Mouse (Mus musculus) layer of hippocampus, postnatal 10 days (tissue): ENCODE data around the gene Olfr1177-ps. TPM values are rescaled to one million over a fixed set of nuclear protein-coding genes. Genes with fewer than 3 reads are reported as not detected.

Source experiments
- DNase-seq, 2 experiments: peaks; one replicate each; pipeline ENCODE4 v3.0.0; 2021; ENCODE audit warnings: low spot score in 2 of 2
- long read RNA-seq: library from polyadenylated mRNA; stranded (forward); transcript quantifications from one replicate; pipeline ENCODE4 v2.0.0, GENCODE M21; 2023
- total RNA-seq, 2 experiments: library from RNA; stranded (reverse); gene quantifications; 2 replicates each; pipeline ENCODE4 v1.2.3; 2021

Gene Olfr1177-ps
- not detected for total RNA-seq
- long read RNA-seq: 0 reads

DNA sequence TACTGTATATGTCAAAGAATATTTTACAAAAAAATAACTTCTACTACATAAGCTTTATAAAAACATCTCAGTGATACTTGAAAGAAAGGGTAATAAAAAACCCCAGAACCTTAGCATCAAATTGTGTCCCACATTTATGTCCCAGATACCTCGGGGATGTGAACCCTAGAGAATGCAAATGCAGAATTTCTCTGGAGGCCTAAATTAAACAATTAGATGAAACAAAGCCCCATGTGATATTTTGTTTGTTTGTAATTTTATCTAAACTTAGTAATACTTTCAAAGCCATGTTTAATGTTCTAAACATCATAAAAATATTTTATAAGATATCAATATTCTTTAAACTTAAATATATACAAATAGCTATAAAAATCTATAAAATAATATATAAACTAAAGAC is at the start of gene Olfr1177-ps:
Olfr1177-ps (minus strand) TSS at position 101 of the 400 bp plus-strand sequence.
- DNase-seq: no peak

DNA sequence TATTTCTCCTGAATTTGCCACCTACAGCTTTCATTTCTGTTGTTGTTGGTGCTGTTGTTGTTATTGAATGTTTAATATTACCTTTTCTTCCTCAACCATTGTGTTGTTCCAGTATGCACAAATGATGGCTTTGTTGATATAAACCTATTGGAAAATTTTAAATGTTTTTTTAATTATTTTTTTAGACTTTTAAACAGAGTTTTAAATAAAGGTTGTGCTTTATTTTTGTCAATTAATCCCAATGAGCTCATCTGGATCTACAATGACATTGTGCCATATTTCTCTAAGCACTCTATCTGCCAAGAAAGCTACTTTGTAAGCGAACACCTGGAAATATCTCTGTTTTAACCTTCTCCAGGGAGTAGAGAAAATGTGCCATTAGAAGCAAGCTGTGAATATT is 40.5 kb upstream of the Olfr1177-ps start, which contains the start of gene Olfr1178:
Olfr1178 (plus strand) TSS at position 301 of the 400 bp plus-strand sequence.
- DNase-seq: no peak

DNA sequence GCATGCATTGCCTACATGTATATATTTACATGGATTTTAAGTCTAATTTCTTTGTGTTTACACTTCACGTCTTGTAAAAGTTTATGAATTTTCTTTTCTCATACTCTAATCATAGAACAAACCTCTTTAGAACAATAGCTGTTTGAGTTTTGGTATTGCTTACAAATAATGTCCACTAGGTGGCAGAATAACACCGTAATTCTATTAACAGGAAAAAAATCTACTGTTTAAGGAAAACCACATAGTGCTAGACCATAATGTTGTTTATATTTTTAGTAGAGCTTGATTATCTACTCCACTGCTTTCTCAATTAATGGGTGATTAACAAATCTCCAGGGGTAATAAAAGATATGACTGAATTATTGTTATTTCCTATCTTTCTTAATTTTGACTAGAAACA is 10.0 kb upstream of the Olfr1177-ps start:
- DNase-seq: no peak

- no peak for DNase-seq
Measured at GRCm38 (mm10) chr2:88336421-88336820, 9.9 kb downstream of the Olfr1177-ps start, which contains the start of gene Olfr1176. Gene Olfr1176 (plus strand): TSS chr2:88336721.

DNA sequence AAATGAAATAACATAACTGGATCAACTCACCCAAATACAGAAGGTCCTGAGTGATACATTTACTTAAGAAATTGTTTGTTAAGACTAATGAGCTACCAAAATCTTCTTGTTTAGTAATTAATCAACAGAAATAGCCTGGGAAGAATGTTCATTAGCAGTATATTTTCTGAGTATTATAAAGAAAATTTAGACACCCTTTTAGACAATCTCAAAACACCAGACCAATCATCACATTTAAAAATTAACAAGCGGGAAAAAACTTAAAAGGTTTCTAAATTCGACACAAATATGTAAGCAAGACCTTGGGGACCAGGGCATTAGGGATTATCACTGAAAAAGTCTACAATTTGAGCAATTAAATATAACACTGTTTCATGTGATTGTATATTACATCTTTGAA is 19.2 kb downstream of the Olfr1177-ps start, which contains the start of gene Olfr1175-ps:
Olfr1175-ps (minus strand) TSS at position 101 of the 400 bp plus-strand sequence.
- DNase-seq: no peak

DNA sequence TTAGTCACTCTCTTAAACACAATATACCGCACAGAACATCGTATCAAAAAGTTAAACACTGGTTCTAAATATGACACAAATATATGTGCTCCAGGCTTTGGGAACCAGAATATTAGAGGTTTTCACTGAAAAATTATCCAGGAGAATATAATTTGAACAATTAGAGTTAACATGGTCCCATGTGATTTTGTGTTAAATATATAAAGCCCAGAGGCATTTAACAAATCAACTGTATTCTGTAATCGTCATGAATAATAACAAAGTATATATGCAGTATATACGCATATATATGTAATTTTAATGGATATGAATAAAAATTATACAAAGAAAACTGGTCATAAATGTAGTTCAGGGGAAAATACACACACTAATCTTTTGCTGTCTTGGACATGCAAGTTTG is 31.3 kb downstream of the Olfr1177-ps start, which contains the start of gene Olfr1174-ps:
Olfr1174-ps (minus strand) TSS at position 101 of the 400 bp plus-strand sequence.
- DNase-seq: no peak

Other genes starting within 250 kb of the Olfr1177-ps start
- gene Olfr1166, start 218.2 kb downstream of the Olfr1177-ps start, total RNA-seq: not detected
- gene Olfr1167, start 191.3 kb downstream of the Olfr1177-ps start, total RNA-seq: not detected
- gene Olfr1168, start 164.6 kb downstream of the Olfr1177-ps start, total RNA-seq: not detected
- not detected for gene Olfr1170, start 118.2 kb downstream of the Olfr1177-ps start, total RNA-seq
- not detected for gene Olfr1173, start 66.6 kb downstream of the Olfr1177-ps start, total RNA-seq
- not detected for gene Olfr1174-ps, start 31.4 kb downstream of the Olfr1177-ps start, total RNA-seq
- gene Olfr1175-ps, start 19.3 kb downstream of the Olfr1177-ps start, total RNA-seq: not detected
- not detected for gene Olfr1176, start 9.8 kb downstream of the Olfr1177-ps start, total RNA-seq
- gene Olfr1178, start 40.6 kb upstream of the Olfr1177-ps start, total RNA-seq: not detected
- gene Olfr1179, start 60.0 kb upstream of the Olfr1177-ps start, total RNA-seq: not detected
- not detected for gene Olfr1180, start 72.7 kb upstream of the Olfr1177-ps start, total RNA-seq
- gene Olfr1181, start 79.7 kb upstream of the Olfr1177-ps start, total RNA-seq: not detected
- not detected for gene Gm13757, start 102.6 kb upstream of the Olfr1177-ps start, total RNA-seq
- gene Olfr1183, start 108.4 kb upstream of the Olfr1177-ps start, total RNA-seq: not detected
- gene Olfr1184, start 137.1 kb upstream of the Olfr1177-ps start, total RNA-seq: not detected
- gene Olfr1185-ps1, start 146.8 kb upstream of the Olfr1177-ps start, total RNA-seq: not detected
- gene Olfr1186, start 172.1 kb upstream of the Olfr1177-ps start, total RNA-seq: not detected
- not detected for gene Olfr1188, start 210.4 kb upstream of the Olfr1177-ps start, total RNA-seq
- gene Olfr1189, start 240.0 kb upstream of the Olfr1177-ps start, total RNA-seq: not detected